Mouse (Mus musculus) neural tube, embryonic 10.5 days (tissue): Measurements from ENCODE around the gene Surf2.
"Not testable (repeated sequence)": the region's sequence is repeated elsewhere in the genome, so short reads cannot be mapped to it uniquely, and the experiment has no call there.

Experiments used
- DNase-seq: peaks from one replicate; pipeline ENCODE4 v3.0.0-alpha.2; 2017; ENCODE audit warnings: low spot score; ENCODE audit errors: extremely low spot score

The Surf2 gene

GRCm38 (mm10) chr2:26915927-26916728 lies at the start of gene Surf2, which contains the start of gene Surf1:
TSS of gene Surf2 (plus strand) at chr2:26916367.
TSS of gene Surf1 (minus strand) at chr2:26916530.
- peak; percentile 83 for DNase-seq

DNA sequence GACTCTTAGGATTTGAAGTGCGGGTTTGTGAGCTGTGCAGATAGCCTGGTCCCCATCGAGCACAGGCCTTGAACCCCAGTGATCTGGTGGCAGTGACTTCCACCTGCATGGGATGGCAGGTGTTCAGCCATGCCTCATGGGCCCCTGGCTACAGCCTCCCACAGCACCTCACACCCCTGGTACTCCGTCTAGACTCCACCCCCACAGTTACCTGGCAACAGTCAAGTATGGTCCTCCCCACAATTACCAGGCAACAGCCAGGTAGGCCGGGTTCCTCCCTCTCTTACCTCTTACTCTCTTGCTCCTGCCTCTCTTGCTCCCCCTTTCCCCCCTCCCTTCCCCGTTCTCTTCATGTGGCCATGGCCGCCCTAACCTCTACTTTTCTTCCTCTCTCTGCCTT lies 45.5 kb upstream of the Surf2 start:
- DNase-seq: no peak

- DNase-seq: no peak
Observed at GRCm38 (mm10) chr2:26878571-26878970, 37.6 kb upstream of the Surf2 start.

DNA sequence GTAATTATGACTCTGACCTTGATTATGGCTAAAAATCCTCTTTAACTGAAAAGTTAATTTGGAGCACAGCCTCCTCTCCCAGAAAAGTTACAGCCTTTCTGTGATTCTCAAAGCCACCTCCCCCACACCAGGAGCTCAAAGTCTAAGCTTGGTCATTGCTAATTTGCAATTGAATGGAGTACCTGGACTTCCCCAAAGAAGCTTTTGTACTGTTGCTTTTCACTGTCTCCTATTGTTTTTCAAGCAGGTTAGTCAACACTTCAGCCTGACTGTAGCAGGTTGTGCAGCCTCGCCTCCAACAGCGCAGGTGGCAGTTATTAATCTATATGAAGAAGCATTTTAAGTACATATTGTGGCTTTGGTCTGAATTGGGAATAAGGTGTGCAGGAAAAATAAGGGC lies 30.6 kb upstream of the Surf2 start:
- not testable (repeated sequence) for DNase-seq

- not testable (repeated sequence) for DNase-seq
Observed at GRCm38 (mm10) chr2:26886170-26886569, 30.0 kb upstream of the Surf2 start.

DNA sequence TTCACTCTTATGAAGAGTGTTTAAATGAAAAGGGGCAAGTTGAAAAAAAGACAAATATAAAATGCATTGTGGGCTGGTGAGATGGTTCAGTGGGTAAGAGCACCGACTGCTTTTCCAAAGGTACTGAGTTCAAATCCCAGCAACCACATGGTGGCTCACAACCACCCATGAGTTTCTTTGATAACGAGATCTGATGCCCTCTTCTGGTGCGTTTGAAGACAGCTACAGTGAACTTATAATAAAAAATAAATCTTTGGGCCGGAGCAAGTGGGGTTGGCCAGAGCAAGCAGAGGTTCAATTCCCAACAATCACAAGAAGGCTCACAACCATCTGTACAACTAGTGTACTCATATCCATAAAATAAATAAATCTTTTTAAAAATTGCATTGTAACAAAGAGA lies 20.3 kb upstream of the Surf2 start:
- no peak for DNase-seq

DNA sequence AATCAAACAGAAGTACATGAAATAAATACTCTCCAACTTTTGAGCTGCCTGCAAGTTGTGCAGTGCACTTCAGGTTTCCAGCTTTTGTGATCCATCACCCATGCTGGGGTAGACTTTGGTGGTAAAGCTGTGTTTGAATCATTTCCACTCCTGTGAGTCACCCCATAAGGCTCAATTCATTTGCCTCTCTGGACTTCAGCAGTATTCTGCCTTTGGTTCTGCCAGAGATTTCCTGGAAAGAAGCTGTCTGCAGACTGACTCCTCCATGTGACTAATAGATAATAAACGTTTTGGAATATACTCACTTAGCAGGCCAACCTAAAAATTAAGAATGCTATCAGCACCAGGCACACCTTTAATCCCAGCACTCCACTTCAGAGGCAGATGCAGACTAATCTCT lies 15.4 kb upstream of the Surf2 start:
- DNase-seq: no peak

DNA sequence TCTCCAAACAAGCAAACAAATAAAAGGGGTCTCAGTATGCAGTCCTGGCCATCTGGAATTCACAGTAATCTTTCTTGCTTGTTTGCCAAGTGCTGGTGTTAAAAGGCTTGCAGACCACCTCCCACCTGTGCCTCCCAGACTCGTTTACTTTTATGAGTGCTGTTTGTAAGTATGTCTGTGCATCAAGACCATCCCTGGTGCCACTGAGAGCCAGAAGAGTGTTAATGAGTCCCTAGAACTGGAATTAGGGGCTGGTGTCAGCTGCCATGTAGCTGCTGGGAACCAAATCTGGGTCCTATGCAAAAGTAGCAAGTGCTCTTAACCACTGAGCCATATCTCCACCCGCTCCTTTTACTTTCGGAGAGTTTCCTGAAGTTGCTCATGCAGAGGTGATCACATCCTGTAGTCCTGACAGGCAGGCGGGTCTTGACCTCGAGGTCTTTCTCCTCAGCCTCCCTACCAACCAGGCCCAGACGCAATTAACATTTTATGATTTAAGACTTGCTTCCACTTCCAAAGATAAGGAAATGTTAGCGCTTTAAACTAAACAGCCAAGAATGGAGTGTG lies 14.2 kb upstream of the Surf2 start:
- DNase-seq: no peak

DNA sequence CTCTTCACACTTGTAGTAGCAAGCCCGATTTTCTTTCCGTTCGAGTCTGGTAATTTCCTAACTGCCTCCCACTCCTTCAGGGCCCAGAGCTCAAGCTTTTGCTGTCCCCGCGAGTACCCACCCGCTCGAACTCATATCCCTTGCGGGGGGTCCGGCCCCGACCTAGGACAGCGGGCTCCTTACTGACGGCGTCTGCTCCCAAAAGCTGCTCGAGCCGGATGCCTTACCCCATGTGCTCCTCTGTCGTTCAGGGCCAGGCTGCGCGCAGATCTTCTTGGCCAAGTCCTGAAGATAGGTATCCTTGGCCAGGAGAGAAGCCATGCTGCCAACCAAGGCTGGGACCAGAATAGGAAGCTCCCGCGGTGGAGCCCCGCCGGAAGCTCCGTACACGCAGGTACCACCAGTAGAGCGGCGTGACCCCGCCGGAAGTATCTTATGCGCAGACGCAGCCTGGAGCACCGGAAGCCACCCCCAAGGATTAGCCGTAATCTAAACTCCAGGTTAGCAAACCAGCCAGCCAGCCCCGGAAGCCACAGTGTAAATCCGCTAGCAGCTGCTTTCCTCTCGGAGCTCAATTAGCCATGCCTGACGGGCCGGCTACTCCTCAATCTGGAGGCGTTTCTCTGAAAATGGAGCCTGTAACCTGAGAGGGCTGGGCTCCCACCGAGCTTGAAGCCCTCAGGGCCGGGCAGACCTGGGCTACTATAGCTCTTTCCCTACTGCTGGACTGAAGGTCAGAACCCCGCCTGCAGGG lies 13.5 kb upstream of the Surf2 start, which contains the start of gene Surf6:
Gene Surf6, minus strand, starts transcription at position 413 of the 754 bp plus-strand sequence.
- peak; percentile 98 for DNase-seq

GRCm38 (mm10) chr2:26903311-26903710 lies 12.9 kb upstream of the Surf2 start:
- no peak for DNase-seq

GRCm38 (mm10) chr2:26905936-26906335 lies 10.2 kb upstream of the Surf2 start:
- DNase-seq: no peak

- no peak for DNase-seq
Observed at GRCm38 (mm10) chr2:26906431-26906830, 9.7 kb upstream of the Surf2 start.

DNA sequence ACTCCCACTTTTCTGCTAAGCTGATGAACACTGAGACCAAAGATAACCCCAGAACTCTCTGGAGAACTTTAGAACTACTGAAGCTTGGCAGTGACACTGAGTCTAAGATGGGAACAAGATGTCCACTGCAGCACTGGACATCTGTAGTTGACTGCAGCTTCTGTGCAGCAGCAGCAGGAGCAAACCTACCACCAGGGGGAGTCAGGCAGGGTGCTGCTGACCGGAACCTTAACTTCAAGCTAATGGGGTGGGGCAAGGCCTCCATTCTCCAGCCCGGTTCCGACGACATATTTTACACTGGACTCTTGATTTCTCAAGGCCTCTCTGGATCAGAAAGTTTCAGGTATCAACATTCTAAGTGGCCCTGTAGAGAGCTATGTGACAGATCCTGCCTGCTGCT lies 9.1 kb upstream of the Surf2 start:
- DNase-seq: peak; percentile 39

- no peak for DNase-seq
Observed at GRCm38 (mm10) chr2:26908710-26909386, 7.3 kb upstream of the Surf2 start.

GRCm38 (mm10) chr2:26909387-26909784 lies 6.8 kb upstream of the Surf2 start:
- DNase-seq: no peak

DNA sequence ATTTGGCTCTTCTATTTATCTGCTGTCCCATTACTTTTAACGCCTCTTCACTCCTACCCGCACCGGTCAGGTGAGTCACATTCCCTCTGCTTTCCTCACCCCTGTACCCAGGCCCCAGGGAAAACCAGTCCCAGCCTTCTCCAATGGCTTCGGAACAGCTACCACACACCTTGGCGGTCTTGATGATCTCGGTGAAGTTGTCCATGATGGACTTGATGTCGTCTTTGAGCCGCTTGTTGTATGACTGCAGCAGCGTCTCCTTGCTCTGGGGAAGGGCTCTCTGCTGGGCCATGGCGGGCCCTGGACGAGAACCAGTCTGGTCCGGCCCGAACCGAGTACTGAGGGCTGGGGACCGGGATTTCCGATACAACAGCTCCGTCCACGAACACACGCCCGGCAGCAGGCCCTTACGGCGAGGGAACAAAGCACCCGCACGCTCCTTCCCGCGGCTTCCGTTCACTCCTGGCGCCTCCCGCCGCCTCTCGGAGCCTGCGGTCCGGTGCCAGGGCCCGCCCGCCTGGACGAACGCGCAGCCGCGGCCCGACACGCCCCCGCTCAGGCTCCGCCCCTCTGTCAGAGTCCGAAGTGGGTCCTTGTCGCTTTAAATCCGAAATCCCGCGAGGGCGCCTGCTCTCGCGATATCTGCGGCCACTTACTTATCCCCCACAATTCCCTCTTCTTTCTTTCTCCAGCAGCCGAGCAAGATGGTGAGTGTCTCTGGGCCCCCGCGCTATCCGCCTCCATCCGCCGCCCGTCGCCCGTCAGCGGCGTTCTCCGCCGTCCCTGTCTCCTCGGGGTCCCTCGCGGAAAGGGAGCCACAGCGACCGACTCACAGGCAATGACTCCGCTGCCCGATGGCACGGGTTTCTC lies 5.8 kb upstream of the Surf2 start, which contains the start of the genes Med22 and Rpl7a:
Gene Med22, minus strand, starts transcription at position 554 of the 870 bp plus-strand sequence.
Gene Rpl7a, plus strand, starts transcription at position 641 of the 870 bp plus-strand sequence.
- DNase-seq: peak; percentile 99

- DNase-seq: no peak
Observed at GRCm38 (mm10) chr2:26910994-26911765, 5.0 kb upstream of the Surf2 start.

DNA sequence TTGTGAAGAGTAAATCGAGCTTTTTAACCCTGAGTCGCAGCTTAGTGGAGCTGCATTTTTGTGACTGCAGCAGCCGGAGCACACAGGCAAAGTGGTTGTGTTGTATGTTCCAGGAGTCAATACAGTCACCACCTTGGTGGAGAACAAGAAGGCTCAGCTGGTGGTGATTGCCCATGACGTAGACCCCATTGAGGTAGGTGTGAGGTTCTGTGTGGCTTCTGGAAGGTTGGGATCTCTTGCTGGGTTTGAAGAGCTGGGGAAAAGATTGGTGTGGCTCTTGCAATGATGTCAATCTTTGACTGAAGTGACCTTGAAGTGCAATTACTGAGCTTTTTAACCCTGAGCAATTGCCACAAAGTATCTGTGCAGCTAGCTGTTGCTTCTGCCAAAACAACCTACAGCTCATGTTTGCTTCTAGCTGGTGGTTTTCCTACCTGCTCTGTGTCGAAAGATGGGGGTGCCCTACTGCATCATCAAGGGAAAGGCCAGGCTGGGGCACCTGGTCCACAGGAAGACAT lies 3.9 kb upstream of the Surf2 start:
- no peak for DNase-seq

GRCm38 (mm10) chr2:26913416-26914147 lies 2.6 kb upstream of the Surf2 start:
- no peak for DNase-seq
